Mouse (Mus musculus): ENCODE measurements at regions not wholly inside any gene's neighbourhood (a gene's known extent, or its start where the extent isn't known, plus 50 kb on each side); places are given as distances from the start of the nearest gene placed in this dataset.

DNA sequence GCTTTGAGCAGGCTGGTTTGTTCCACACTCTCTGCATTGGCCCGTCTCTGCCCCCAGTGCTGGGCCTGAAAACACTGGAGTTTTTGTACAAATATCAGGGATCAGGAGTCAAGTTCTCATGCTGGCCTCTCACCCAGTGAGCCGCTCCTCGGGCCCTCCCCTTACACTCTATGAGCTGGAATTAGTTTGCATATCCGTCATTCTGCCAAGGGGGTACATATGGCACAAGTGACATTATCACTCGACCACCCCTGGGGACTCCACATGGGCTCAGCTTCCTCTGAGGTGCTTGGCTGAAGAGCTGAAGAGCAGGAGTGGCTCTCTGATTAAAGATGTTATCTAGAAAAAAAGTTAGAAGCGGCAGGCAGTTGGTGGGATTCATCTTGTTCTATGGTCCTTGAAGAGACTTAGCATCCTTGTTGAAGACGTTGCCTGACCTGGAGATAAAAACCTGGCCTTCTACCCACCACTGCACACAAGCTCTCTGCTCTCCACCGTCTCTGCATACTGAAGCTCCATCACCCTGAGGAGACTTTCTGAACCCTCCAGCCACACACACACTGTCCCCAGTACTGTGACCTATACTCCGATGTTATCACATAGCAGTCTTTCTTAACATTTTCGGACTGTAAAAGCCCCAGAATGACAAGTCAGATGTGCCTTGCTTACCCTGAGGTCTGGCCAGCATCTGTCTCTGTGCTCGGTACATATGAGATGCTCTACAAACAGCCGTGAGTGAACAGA lies 144.2 kb downstream of the Setd4 start:
- no peak for DNase-seq
- H3K4me3 ChIP-seq (ENCODE audit: control insufficient read depth, insufficient read depth, low read length) = no peak overlapping the region
- no peaks in the 10 kb centered on the region for H3K36me3 ChIP-seq (ENCODE audit: control insufficient read depth, insufficient read depth, low read length)
- H3K27me3 ChIP-seq (ENCODE audit: control insufficient read depth, insufficient read depth, low read length) = no peaks in the 10 kb centered on the region
- no peaks in the 10 kb centered on the region for H3K4me1 ChIP-seq (replicated peaks; ENCODE audit: control insufficient read depth, insufficient read depth, low read length)
- no peak for TF ChIP-seq POLR2A (IDR thresholded peaks at IDR 0.05; ENCODE audit: control insufficient read depth, extremely low read depth, insufficient read depth, low read length, poor library complexity)
- TF ChIP-seq CTCF (IDR thresholded peaks at IDR 0.05; ENCODE audit: borderline replicate concordance, control insufficient read depth, extremely low read depth, insufficient read depth, low read length, poor library complexity) = no peak
- H3K27ac ChIP-seq (ENCODE audit: control insufficient read depth, insufficient read depth, low read length) = no peak overlapping the region
- WGBS = 77% methylated on average over 12 of the region's 12 CpGs

DNA sequence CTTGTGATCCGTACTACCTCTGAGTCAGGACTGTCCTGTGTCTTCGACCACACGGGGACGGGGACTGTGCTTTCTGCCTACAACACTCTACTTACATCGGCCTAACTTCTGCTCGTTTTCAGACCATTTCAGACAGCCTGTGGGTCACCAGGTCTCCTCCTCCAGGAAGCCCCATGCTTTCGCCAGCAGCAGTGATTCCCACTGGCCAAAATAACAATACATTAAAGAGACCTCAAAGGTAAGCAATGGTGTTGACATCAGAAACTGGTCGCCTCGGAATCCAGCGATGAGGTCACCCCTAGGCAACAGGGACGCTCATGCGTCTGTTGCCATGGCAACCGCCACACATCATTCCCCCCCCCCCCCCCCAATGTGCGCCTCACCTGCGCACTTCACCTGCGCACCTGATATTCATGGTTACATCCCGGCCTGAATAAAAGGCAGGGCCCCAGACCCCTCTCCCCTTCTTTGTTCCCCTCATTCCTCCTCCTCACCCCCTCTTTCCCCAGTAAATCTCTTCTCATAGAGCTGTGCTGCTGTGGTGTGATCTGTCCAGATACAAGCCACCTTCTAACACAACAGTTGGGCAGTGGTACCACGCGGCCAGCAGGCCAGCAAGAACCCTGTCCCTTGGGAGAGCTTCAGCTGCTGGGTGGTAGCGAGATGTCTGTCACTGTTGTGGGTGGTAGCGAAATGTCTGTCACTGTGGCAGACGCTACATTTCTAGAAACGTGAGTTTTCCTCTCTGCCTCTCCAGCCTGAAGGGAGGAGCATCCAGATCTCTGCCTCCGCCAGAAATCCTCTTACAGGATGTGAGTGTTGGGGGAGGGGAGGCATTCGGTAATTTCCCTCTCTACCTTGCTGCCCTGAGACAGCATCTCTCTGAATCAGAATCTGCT lies 145.0 kb downstream of the Setd4 start:
- TF ChIP-seq CTCF (IDR thresholded peaks at IDR 0.05; ENCODE audit: borderline replicate concordance, control insufficient read depth, extremely low read depth, insufficient read depth, low read length, poor library complexity) = no peak
- no peak for TF ChIP-seq POLR2A (IDR thresholded peaks at IDR 0.05; ENCODE audit: control insufficient read depth, extremely low read depth, insufficient read depth, low read length, poor library complexity)
- no peaks in the 10 kb centered on the region for H3K36me3 ChIP-seq (ENCODE audit: control insufficient read depth, insufficient read depth, low read length)
- H3K27me3 ChIP-seq (ENCODE audit: control insufficient read depth, insufficient read depth, low read length) = no peaks in the 10 kb centered on the region
- H3K4me3 ChIP-seq (ENCODE audit: control insufficient read depth, insufficient read depth, low read length) = no peak overlapping the region
- WGBS = 74% methylated on average over 25 of the region's 25 CpGs
- no peak for DNase-seq
- H3K4me1 ChIP-seq (replicated peaks; ENCODE audit: control insufficient read depth, insufficient read depth, low read length) = peaks cover under 1% of the 10 kb centered on the region
- no peak overlapping the region for H3K27ac ChIP-seq (ENCODE audit: control insufficient read depth, insufficient read depth, low read length)

DNA sequence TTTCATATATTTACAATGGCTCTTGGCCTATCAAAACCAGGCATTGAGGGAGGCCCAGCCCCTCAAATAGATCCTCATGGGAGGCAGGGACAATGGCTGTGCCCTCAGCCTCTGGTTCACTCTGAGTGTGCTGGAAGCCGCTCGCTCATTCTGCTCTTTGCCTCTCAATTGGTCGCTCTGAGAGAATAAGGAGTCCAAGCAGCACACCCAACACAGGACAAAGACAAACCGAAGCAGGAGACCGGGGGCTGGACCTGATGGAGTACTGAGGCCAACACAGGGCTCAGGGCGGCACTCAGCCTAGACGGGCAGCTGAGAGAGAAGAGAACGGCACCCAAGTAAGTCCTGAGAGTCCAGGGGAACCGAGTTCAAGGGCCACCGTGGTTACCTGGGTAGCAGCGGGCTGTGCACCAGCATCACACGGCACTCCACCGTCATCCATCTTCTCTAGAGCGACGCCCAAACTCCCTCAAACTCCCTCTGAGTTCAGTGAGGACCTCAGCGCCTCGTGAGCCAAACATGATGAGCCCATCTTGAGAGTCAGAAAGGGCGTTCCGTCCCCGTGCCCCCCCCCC lies 145.8 kb downstream of the Setd4 start:
- 93% methylated on average over 20 of the region's 20 CpGs for WGBS

DNA sequence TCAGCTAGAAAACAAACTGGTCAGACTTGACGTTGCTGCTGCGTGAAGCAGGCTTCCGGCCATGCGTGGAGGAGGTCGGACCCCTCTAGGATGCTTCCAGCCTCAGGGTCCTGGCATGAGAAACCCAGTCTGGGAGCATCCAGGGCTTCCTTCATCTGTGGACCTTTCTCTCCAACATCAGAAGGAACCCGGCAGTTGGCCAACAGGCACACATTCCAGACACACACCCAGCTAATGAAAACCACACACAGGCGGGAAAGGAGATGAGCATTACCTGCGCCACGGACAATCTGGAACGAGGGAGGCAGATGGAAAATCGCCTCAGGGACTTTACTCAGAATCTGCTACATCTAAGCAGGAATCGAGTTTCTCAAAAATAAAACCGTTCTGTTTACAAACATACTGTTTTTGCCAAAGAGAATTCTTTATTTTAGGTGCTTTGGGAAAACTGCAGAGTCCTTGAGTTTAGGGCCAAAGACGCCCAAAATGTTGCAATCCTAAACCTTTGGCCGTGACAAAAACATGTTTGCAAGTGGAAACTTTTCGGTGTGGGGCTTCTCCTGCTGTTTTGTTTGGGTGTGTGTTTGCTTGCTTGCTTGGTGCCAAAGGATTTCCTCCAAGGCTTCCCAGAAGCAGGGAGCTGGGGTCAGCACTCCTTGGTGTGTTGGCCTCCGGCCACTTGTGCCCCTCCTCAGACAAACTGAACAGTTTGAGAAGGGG lies 147.0 kb downstream of the Setd4 start:
- 92% methylated on average over 17 of the region's 17 CpGs for WGBS
- DNase-seq = no peak
- Histone ChIP-seq H3K27ac (ENCODE audit: control insufficient read depth, insufficient read depth, low read length) (no peak overlapping the region), H3K36me3 (ENCODE audit: control insufficient read depth, insufficient read depth, low read length) (no peaks in the 10 kb centered on the region), H3K27me3 (ENCODE audit: control insufficient read depth, insufficient read depth, low read length) (no peaks in the 10 kb centered on the region), H3K4me3 (ENCODE audit: control insufficient read depth, insufficient read depth, low read length) (no peak overlapping the region), H3K4me1 (replicated peaks; ENCODE audit: control insufficient read depth, insufficient read depth, low read length) (peaks cover 9% of the 10 kb centered on the region)
- TF ChIP-seq POLR2A (IDR thresholded peaks at IDR 0.05; ENCODE audit: control insufficient read depth, extremely low read depth, insufficient read depth, low read length, poor library complexity) (no peak), CTCF (IDR thresholded peaks at IDR 0.05; ENCODE audit: borderline replicate concordance, control insufficient read depth, extremely low read depth, insufficient read depth, low read length, poor library complexity) (no peak)

More for the DNA sequence above, 145.8 kb downstream of the Setd4 start:
- H3K27me3 ChIP-seq (ENCODE audit: control insufficient read depth, insufficient read depth, low read length) = no peaks in the 10 kb centered on the region
- H3K27ac ChIP-seq (ENCODE audit: control insufficient read depth, insufficient read depth, low read length) = no peak overlapping the region
- TF ChIP-seq POLR2A (IDR thresholded peaks at IDR 0.05; ENCODE audit: control insufficient read depth, extremely low read depth, insufficient read depth, low read length, poor library complexity) = no peak
- TF ChIP-seq CTCF (IDR thresholded peaks at IDR 0.05; ENCODE audit: borderline replicate concordance, control insufficient read depth, extremely low read depth, insufficient read depth, low read length, poor library complexity) = no peak
- no peak for DNase-seq
- H3K4me3 ChIP-seq (ENCODE audit: control insufficient read depth, insufficient read depth, low read length) = no peak overlapping the region
- H3K36me3 ChIP-seq (ENCODE audit: control insufficient read depth, insufficient read depth, low read length) = no peaks in the 10 kb centered on the region
- peaks cover 8% of the 10 kb centered on the region for H3K4me1 ChIP-seq (replicated peaks; ENCODE audit: control insufficient read depth, insufficient read depth, low read length)

DNA sequence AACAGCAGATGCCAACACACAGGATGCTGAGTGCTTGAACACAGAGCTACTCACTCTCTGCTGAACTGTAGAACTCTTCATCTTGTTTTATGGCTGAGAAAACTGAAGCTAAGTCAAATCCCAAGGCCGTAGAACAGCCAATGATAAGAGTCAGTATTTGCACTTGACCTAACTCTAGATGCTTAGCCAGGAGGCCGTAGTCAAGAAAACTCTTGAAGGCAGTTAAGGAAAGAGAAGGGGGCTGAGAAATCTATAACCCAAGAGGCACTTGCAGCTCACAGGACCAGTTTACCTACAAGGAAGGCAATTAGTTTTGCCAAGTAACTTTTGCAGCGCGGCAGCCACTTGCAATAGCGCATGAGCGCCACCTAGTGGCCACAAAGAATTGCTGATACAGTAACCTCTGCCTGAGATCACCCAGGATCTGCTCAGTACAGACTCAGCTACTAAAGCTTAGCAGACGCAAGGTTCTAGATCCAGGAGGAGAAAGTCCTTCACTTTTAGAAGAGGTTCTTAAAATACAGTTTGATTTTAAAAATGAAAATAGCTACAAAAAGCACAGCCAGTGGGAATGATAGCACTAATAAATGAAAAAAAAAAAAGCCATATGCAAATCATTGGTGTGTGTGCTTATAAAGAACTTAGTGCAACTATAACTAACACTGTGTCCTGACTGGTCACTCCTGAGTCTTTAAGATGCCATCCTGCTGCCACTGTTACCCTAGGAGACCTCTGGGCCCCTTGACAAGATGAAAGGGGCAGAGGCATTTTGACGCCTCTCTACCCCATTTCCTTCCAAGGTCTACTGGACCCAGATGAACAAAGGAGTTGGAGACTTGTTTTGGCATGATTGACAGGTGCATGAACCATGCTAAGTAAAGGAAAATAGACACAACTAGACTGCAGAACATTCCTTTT lies 149.5 kb downstream of the Setd4 start:
- peak; percentile 81 for DNase-seq
- no peak overlapping the region for H3K4me3 ChIP-seq (ENCODE audit: control insufficient read depth, insufficient read depth, low read length)
- H3K4me1 ChIP-seq (replicated peaks; ENCODE audit: control insufficient read depth, insufficient read depth, low read length) = peaks cover 9% of the 10 kb centered on the region
- H3K27me3 ChIP-seq (ENCODE audit: control insufficient read depth, insufficient read depth, low read length) = no peaks in the 10 kb centered on the region
- TF ChIP-seq CTCF (IDR thresholded peaks at IDR 0.05; ENCODE audit: borderline replicate concordance, control insufficient read depth, extremely low read depth, insufficient read depth, low read length, poor library complexity) (peak; percentile 84; the same call in 1 of the 2 replicates), POLR2A (IDR thresholded peaks at IDR 0.05; ENCODE audit: control insufficient read depth, extremely low read depth, insufficient read depth, low read length, poor library complexity) (no peak)
- H3K27ac ChIP-seq (ENCODE audit: control insufficient read depth, insufficient read depth, low read length) = no peak overlapping the region
- 26% methylated on average over 8 of the region's 8 CpGs for WGBS
- no peaks in the 10 kb centered on the region for H3K36me3 ChIP-seq (ENCODE audit: control insufficient read depth, insufficient read depth, low read length)
